Mouse (Mus musculus): ENCODE measurements around the gene Tirap. TPM values are rescaled to one million over a fixed set of nuclear protein-coding genes. Genes with fewer than 3 reads are reported as not detected.
"Not testable (repeated sequence)": the region's sequence is repeated elsewhere in the genome, so short reads cannot be mapped to it uniquely, and the experiment has no call there.

Tirap gene
- polyA plus RNA-seq, 1 experiment: 2.8 TPM

GRCm38 (mm10) chr9:35156002-35156710 lies 43.9 kb downstream of the Tirap start:
- H3K4me3 ChIP-seq (replicated peaks; ENCODE audit: insufficient read depth, low read depth, low read length): no peak overlapping the region
- no peak for TF ChIP-seq POLR2A (IDR thresholded peaks at IDR 0.05; ENCODE audit: borderline replicate concordance, insufficient read depth, low read length)
- TF ChIP-seq CTCF (IDR thresholded peaks at IDR 0.05; ENCODE audit: borderline replicate concordance, insufficient read depth, low read depth, low read length): no peak
- H3K27ac ChIP-seq (ENCODE audit: insufficient read depth, low read length): no peak overlapping the region
- H3K27me3 ChIP-seq (ENCODE audit: control insufficient read depth, insufficient read depth, low read length): no peaks in the 10 kb centered on the region
- no peaks in the 10 kb centered on the region for H3K4me1 ChIP-seq (ENCODE audit: control insufficient read depth, insufficient read depth, low read length)
- 78% methylated on average over 5 of the region's 5 CpGs for WGBS
- DNase-seq: no peak

GRCm38 (mm10) chr9:35152923-35153322 lies 47.2 kb downstream of the Tirap start:
- DNase-seq: no peak
- WGBS: 94% methylated on average over 1 of the region's 1 CpGs
- Histone ChIP-seq H3K4me3 (replicated peaks; ENCODE audit: insufficient read depth, low read depth, low read length) (no peak overlapping the region), H3K27me3 (ENCODE audit: control insufficient read depth, insufficient read depth, low read length) (no peaks in the 10 kb centered on the region), H3K27ac (ENCODE audit: insufficient read depth, low read length) (no peak overlapping the region), H3K4me1 (ENCODE audit: control insufficient read depth, insufficient read depth, low read length) (0 out of 2 replicates have a peak, but pooled peaks cover 3% of the 10 kb centered on the region)
- no peak for TF ChIP-seq POLR2A (IDR thresholded peaks at IDR 0.05; ENCODE audit: borderline replicate concordance, insufficient read depth, low read length)
- no peak for TF ChIP-seq CTCF (IDR thresholded peaks at IDR 0.05; ENCODE audit: borderline replicate concordance, insufficient read depth, low read depth, low read length)

- not testable (repeated sequence) for H3K4me3 ChIP-seq (replicated peaks; ENCODE audit: insufficient read depth, low read depth, low read length); DNase-seq; H3K27ac ChIP-seq (ENCODE audit: insufficient read depth, low read length); H3K27me3 ChIP-seq (ENCODE audit: control insufficient read depth, insufficient read depth, low read length)
- H3K4me1 ChIP-seq (ENCODE audit: control insufficient read depth, insufficient read depth, low read length): peaks cover 10% of the 10 kb centered on the region
Observed at GRCm38 (mm10) chr9:35148822-35149221, 51.3 kb downstream of the Tirap start.

- WGBS: 94% methylated on average over 14 of the region's 14 CpGs
- not testable (repeated sequence) for H3K27me3 ChIP-seq (ENCODE audit: control insufficient read depth, insufficient read depth, low read length); H3K27ac ChIP-seq (ENCODE audit: insufficient read depth, low read length); H3K4me3 ChIP-seq (replicated peaks; ENCODE audit: insufficient read depth, low read depth, low read length); DNase-seq
- peaks cover 12% of the 10 kb centered on the region for H3K4me1 ChIP-seq (ENCODE audit: control insufficient read depth, insufficient read depth, low read length)
Observed at GRCm38 (mm10) chr9:35147261-35147660, 52.8 kb downstream of the Tirap start.

GRCm38 (mm10) chr9:35145829-35146228 lies 54.3 kb downstream of the Tirap start:
- no peak for DNase-seq
- WGBS: 97% methylated on average over 1 of the region's 1 CpGs
- Histone ChIP-seq H3K27me3 (ENCODE audit: control insufficient read depth, insufficient read depth, low read length) (no peaks in the 10 kb centered on the region), H3K4me3 (replicated peaks; ENCODE audit: insufficient read depth, low read depth, low read length) (no peak overlapping the region), H3K27ac (ENCODE audit: insufficient read depth, low read length) (no peak overlapping the region), H3K4me1 (ENCODE audit: control insufficient read depth, insufficient read depth, low read length) (peaks cover 12% of the 10 kb centered on the region)
- TF ChIP-seq POLR2A (IDR thresholded peaks at IDR 0.05; ENCODE audit: borderline replicate concordance, insufficient read depth, low read length) (no peak), CTCF (IDR thresholded peaks at IDR 0.05; ENCODE audit: borderline replicate concordance, insufficient read depth, low read depth, low read length) (no peak)

- no peak for DNase-seq
- WGBS: 96% methylated on average over 9 of the region's 9 CpGs
- TF ChIP-seq CTCF (IDR thresholded peaks at IDR 0.05; ENCODE audit: borderline replicate concordance, insufficient read depth, low read depth, low read length): no peak
- TF ChIP-seq POLR2A (IDR thresholded peaks at IDR 0.05; ENCODE audit: borderline replicate concordance, insufficient read depth, low read length): no peak
- no peak overlapping the region for H3K27ac ChIP-seq (ENCODE audit: insufficient read depth, low read length)
- H3K4me1 ChIP-seq (ENCODE audit: control insufficient read depth, insufficient read depth, low read length): peaks cover 12% of the 10 kb centered on the region
- no peak overlapping the region for H3K4me3 ChIP-seq (replicated peaks; ENCODE audit: insufficient read depth, low read depth, low read length)
- no peaks in the 10 kb centered on the region for H3K27me3 ChIP-seq (ENCODE audit: control insufficient read depth, insufficient read depth, low read length)
Observed at GRCm38 (mm10) chr9:35145118-35145517, 55.0 kb downstream of the Tirap start.

GRCm38 (mm10) chr9:35142221-35142620 lies 57.9 kb downstream of the Tirap start:
- Histone ChIP-seq H3K4me3 (replicated peaks; ENCODE audit: insufficient read depth, low read depth, low read length) (no peak overlapping the region), H3K27me3 (ENCODE audit: control insufficient read depth, insufficient read depth, low read length) (no peaks in the 10 kb centered on the region), H3K4me1 (ENCODE audit: control insufficient read depth, insufficient read depth, low read length) (peaks cover 12% of the 10 kb centered on the region), H3K27ac (ENCODE audit: insufficient read depth, low read length) (no peak overlapping the region)
- WGBS: 95% methylated on average over 2 of the region's 2 CpGs
- no peak for DNase-seq
- TF ChIP-seq POLR2A (IDR thresholded peaks at IDR 0.05; ENCODE audit: borderline replicate concordance, insufficient read depth, low read length): no peak
- TF ChIP-seq CTCF (IDR thresholded peaks at IDR 0.05; ENCODE audit: borderline replicate concordance, insufficient read depth, low read depth, low read length): no peak

- DNase-seq: no peak
- WGBS: 63% methylated on average over 5 of the region's 5 CpGs
- TF ChIP-seq CTCF (IDR thresholded peaks at IDR 0.05; ENCODE audit: borderline replicate concordance, insufficient read depth, low read depth, low read length) (no peak), POLR2A (IDR thresholded peaks at IDR 0.05; ENCODE audit: borderline replicate concordance, insufficient read depth, low read length) (no peak)
- H3K27ac ChIP-seq (ENCODE audit: insufficient read depth, low read length): no peak overlapping the region
- H3K4me1 ChIP-seq (ENCODE audit: control insufficient read depth, insufficient read depth, low read length): peaks cover 13% of the 10 kb centered on the region
- no peak overlapping the region for H3K4me3 ChIP-seq (replicated peaks; ENCODE audit: insufficient read depth, low read depth, low read length)
- H3K27me3 ChIP-seq (ENCODE audit: control insufficient read depth, insufficient read depth, low read length): no peaks in the 10 kb centered on the region
Observed at GRCm38 (mm10) chr9:35139231-35139744, 60.8 kb downstream of the Tirap start.

All from cerebellum, adult 2 months (tissue).